Mouse (Mus musculus): Measurements from ENCODE around the gene Ttll11. TPM values are rescaled to one million over a fixed set of nuclear protein-coding genes. Genes with fewer than 3 reads are reported as not detected.

Gene Ttll11
- polyA plus RNA-seq, 1 experiment from 2014 or later, result 4.9 TPM

DNA sequence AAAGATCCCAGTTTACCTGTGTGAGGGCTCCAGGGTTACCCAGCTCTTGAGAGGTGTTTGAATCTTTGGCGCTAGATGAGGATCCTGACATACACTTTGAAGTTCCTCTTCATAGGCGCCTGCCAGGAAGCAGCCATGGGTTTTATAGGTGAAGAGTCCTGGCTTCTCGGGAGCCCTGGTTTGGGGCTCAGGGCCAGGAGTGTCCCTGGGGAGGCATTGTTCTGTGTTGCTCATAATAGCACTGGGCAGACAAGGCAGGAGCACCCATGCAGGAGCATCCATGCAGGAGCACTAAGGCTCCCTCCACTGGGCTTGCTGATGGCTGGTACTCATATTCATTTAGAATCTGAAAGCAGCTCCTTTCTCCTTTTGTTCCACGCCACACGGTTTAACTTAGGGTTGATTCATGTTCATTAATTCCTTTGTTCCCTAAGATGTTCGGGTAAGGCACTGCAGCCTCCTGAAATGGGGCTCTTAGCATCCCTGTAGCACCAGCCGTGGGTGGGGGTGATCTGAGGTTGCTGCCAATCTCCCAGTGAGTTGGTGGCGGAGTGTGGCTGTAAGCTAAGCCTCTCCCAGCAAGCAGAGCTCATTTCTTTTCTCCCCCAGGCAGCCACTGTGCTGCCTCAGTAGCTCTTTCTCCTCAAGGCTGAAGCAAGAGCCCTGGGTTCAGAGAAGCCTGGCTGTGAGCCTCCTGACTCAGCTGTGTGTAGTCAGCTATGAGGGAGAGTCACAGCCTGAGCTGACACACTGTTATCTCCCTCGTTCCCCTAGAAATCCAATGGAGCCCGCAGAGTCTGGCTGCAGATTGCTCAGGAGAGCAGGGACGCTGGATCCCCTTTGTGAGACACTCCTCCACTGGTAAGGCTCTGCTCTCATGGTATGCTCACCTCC is 133.9 kb downstream of the Ttll11 start:
- no peak overlapping the region for H3K4me2 ChIP-seq (ENCODE audit: low read length)
- H3K27me3 ChIP-seq (ENCODE audit: control insufficient read depth, insufficient read depth, low read depth, low read length), result no peaks in the 10 kb centered on the region
- H3K27ac ChIP-seq (ENCODE audit: low read length), result no peak overlapping the region
- H3K4me3 ChIP-seq (ENCODE audit: low read depth, low read length), result no peak overlapping the region
- 32% methylated on average over 11 of the region's 11 CpGs for WGBS
- peaks cover 25% of the 10 kb centered on the region for H3K4me1 ChIP-seq (ENCODE audit: control insufficient read depth, insufficient read depth, low read length)
- peak; percentile 8; the same call in 1 of the 2 replicates for ATAC-seq
- H3K9ac ChIP-seq (ENCODE audit: low read depth, low read length), result no peak overlapping the region
- H3K9me3 ChIP-seq (replicated peaks; ENCODE audit: control insufficient read depth, low read length, poor library complexity, severe bottlenecking), result no peaks in the 10 kb centered on the region
- H3K36me3 ChIP-seq (ENCODE audit: control insufficient read depth, insufficient read depth, low read length), result no peaks in the 10 kb centered on the region

DNA sequence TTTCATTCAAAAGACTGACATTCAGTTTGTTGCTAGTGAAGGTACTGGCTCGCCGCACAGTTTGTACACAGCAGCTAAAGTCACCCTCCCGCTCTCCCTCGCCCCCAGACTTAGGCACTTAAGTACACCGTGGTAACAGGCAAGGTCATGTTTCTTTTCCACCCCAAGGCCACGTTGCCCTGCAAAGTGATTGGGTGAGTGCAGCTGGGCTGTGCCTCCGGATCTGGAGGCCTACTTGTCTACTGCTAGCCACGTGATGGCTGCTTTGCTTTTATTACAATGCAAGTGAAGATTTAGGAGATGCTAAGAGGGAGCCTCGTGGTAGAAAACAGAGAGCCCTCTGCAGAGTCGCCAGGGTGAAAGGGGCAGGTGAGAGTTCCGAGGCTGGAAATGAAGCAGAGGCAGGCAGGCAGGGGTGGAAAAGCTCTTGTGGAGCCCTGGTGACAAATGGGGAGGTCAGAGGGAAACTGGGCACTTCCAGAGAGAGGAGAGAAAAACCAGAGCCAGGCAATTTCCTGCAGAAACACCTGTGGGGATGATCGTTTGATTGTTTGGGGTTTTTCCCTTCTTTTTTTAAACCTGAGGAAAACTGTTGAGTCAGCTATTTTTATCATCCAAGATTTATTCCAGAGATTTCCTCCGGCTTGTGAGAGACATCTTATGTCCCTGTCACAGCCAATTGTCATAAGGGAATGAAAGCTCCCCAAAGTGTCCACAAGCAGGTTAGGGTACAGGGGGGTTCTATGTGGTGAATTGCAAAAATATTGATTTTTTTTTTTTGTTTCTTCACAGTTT is 135.6 kb downstream of the Ttll11 start:
- no peaks in the 10 kb centered on the region for H3K9me3 ChIP-seq (replicated peaks; ENCODE audit: control insufficient read depth, low read length, poor library complexity, severe bottlenecking)
- no peak overlapping the region for H3K4me3 ChIP-seq (ENCODE audit: low read depth, low read length)
- H3K36me3 ChIP-seq (ENCODE audit: control insufficient read depth, insufficient read depth, low read length), result no peaks in the 10 kb centered on the region
- H3K4me1 ChIP-seq (ENCODE audit: control insufficient read depth, insufficient read depth, low read length), result peaks cover 19% of the 10 kb centered on the region
- H3K27me3 ChIP-seq (ENCODE audit: control insufficient read depth, insufficient read depth, low read depth, low read length), result no peaks in the 10 kb centered on the region
- 31% methylated on average over 13 of the region's 13 CpGs for WGBS
- no peak for ATAC-seq
- H3K4me2 ChIP-seq (ENCODE audit: low read length), result no peak overlapping the region
- H3K9ac ChIP-seq (ENCODE audit: low read depth, low read length), result no peak overlapping the region
- no peak overlapping the region for H3K27ac ChIP-seq (ENCODE audit: low read length)

DNA sequence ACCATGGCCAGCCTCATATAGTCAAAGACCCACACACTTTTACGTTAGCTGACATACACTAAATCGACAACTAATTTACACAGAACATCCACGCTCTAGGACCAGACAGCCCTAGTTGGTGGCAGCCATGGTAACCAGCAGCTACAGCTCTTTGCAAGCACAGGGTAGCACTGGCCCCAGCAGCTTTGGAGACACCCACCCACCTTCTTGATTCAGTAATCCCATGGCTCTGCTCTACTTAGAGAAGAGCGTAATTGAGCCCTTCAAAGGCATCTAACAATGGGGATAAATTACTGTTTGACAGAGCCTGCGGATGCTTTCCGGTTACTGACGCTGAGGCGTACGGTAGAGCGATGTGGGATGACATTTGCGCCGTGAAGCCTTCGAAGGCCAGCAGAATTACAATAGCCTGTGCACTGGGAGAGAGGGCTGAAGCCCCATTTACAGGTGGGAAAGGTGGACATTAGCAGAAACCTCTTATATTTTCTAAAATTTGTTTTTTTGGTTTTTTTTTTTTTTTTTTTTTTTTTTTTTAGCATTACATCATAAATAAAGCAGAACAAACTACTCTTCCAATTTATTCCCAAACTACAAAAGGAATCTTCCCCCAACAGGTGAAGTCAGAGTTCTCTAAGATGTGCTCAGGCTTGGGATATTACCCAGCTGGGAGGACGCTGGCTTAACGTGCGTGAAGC is 136.8 kb downstream of the Ttll11 start:
- peak; percentile 67; the same call in 1 of the 2 replicates for ATAC-seq
- WGBS, result 40% methylated on average over 16 of the region's 16 CpGs

DNA sequence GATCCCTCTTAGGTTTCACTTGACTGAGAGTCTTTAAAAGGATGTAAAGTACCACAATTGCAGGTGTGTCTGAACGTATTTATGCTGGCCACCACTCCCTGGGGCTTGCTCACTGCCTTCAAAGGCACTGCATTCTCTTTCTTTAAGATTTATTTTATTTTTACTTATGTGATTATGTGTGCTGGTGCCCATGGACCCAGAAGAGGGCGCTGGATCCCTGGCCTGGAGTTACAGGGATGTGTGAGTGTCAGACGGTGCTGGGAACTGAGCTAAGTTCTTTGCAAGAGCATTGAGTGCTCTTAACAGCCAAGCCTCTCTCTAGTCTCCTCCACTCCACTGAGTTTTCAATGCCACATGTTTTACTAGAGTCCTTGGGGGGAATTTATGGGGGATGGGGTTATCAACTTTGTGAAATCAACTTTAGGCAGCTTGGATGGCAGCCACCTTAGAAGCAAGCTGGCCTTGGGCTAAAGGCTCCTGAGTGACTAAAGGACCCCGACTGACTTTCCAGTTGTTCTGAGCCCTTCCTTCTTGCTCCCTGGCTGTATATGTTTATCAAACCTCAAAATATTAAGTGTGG is 137.8 kb downstream of the Ttll11 start:
- no peak overlapping the region for H3K9ac ChIP-seq (ENCODE audit: low read depth, low read length)
- H3K36me3 ChIP-seq (ENCODE audit: control insufficient read depth, insufficient read depth, low read length), result no peaks in the 10 kb centered on the region
- no peaks in the 10 kb centered on the region for H3K27me3 ChIP-seq (ENCODE audit: control insufficient read depth, insufficient read depth, low read depth, low read length)
- H3K9me3 ChIP-seq (replicated peaks; ENCODE audit: control insufficient read depth, low read length, poor library complexity, severe bottlenecking), result no peaks in the 10 kb centered on the region
- H3K4me3 ChIP-seq (ENCODE audit: low read depth, low read length), result no peak overlapping the region
- WGBS, result 64% methylated on average over 4 of the region's 4 CpGs
- H3K4me1 ChIP-seq (ENCODE audit: control insufficient read depth, insufficient read depth, low read length), result peaks cover 18% of the 10 kb centered on the region
- H3K27ac ChIP-seq (ENCODE audit: low read length), result no peak overlapping the region
- no peak overlapping the region for H3K4me2 ChIP-seq (ENCODE audit: low read length)
- no peak for ATAC-seq

More for the DNA sequence above, 136.8 kb downstream of the Ttll11 start:
- no peaks in the 10 kb centered on the region for H3K9me3 ChIP-seq (replicated peaks; ENCODE audit: control insufficient read depth, low read length, poor library complexity, severe bottlenecking)
- no peaks in the 10 kb centered on the region for H3K36me3 ChIP-seq (ENCODE audit: control insufficient read depth, insufficient read depth, low read length)
- no peak overlapping the region for H3K9ac ChIP-seq (ENCODE audit: low read depth, low read length)
- H3K27ac ChIP-seq (ENCODE audit: low read length), result 0 out of 2 replicates have a peak overlapping the region, but pooled peaks have one; percentile 20
- H3K4me2 ChIP-seq (ENCODE audit: low read length), result no peak overlapping the region
- no peak overlapping the region for H3K4me3 ChIP-seq (ENCODE audit: low read depth, low read length)
- H3K4me1 ChIP-seq (ENCODE audit: control insufficient read depth, insufficient read depth, low read length), result peaks cover 18% of the 10 kb centered on the region
- H3K27me3 ChIP-seq (ENCODE audit: control insufficient read depth, insufficient read depth, low read depth, low read length), result no peaks in the 10 kb centered on the region

DNA sequence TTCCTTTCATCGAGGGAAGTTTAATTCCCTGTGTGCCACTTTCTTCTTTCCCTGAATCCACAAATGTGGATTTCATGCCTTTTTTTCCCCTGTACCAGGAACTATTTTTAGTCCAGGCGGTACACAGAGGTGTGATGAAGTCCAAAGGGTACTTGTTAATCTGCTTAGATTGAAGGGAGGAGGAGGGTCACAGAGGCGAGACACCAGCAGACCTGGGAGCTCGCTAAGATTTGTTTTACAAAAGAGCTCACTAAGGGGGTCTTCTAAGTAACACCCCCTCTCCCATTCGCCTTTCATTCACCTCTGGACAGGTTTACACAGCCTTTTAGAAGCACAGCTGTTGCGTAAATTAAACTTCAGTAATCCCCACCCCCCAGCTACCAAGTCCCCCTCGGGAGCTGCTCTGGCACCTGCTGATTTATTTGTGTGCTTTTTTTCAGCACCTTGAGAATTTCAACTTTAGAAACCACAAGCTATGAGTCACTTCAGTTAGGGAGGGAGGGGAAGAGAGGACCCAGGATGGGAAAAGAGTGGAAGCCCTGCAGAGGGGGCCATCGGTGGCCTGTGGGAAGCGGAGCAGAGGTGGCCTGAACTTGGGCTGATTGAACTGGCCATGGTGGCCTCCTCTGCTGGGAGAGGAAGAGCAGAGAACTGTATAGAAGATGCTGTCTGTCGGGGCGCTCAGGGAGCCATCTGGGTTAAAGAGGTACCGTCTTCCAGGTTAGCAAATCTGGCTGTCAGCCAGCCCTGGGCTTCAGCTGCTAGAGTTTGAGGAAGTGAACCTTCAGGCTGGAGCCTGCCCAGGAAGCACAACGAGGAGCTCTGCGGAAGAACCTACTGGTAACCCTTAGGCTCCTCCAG is 138.5 kb downstream of the Ttll11 start:
- H3K4me1 ChIP-seq (ENCODE audit: control insufficient read depth, insufficient read depth, low read length), result peaks cover 18% of the 10 kb centered on the region
- no peak overlapping the region for H3K4me3 ChIP-seq (ENCODE audit: low read depth, low read length)
- H3K27me3 ChIP-seq (ENCODE audit: control insufficient read depth, insufficient read depth, low read depth, low read length), result no peaks in the 10 kb centered on the region
- H3K27ac ChIP-seq (ENCODE audit: low read length), result no peak overlapping the region
- H3K9ac ChIP-seq (ENCODE audit: low read depth, low read length), result no peak overlapping the region
- WGBS, result 22% methylated on average over 14 of the region's 14 CpGs
- H3K9me3 ChIP-seq (replicated peaks; ENCODE audit: control insufficient read depth, low read length, poor library complexity, severe bottlenecking), result no peaks in the 10 kb centered on the region
- no peak for ATAC-seq
- no peak overlapping the region for H3K4me2 ChIP-seq (ENCODE audit: low read length)
- no peaks in the 10 kb centered on the region for H3K36me3 ChIP-seq (ENCODE audit: control insufficient read depth, insufficient read depth, low read length)

DNA sequence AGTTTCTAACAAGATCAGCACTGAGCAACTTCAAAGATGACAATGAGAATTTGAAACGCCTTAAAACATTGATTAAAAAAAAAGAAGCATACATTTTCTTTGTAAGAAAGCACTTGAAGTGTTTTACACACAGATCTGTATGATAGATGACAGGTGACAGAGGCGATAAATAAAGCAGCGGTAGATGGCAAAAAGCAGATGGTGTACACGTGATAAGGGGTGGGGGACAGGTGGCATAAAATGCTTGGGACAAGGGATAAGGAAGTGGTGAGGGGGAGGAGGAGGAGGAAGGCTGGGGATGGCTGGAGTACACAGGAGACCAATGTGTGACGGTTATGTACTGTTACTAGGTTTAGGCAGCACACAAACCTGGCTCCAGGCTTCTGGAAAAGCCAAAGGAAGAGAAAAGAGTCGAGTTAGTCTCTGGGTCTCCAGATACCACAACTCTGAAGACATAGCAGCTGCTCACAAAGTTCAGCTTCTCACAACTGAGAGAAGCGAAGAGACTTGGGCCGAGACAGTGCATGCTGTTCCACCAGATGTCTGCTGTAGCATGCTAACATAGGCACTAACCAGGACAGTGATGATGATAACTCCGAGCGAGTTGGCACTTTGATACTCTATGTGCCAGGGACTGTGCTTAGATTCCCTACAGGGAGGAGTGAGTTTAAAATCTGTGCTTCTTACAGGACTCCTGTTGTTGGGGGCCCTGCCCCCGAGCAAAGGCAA is 140.8 kb downstream of the Ttll11 start:
- H3K27me3 ChIP-seq (ENCODE audit: control insufficient read depth, insufficient read depth, low read depth, low read length), result no peaks in the 10 kb centered on the region
- no peak for ATAC-seq
- no peak overlapping the region for H3K4me3 ChIP-seq (ENCODE audit: low read depth, low read length)
- H3K4me2 ChIP-seq (ENCODE audit: low read length), result no peak overlapping the region
- H3K9me3 ChIP-seq (replicated peaks; ENCODE audit: control insufficient read depth, low read length, poor library complexity, severe bottlenecking), result no peaks in the 10 kb centered on the region
- H3K27ac ChIP-seq (ENCODE audit: low read length), result no peak overlapping the region
- no peaks in the 10 kb centered on the region for H3K36me3 ChIP-seq (ENCODE audit: control insufficient read depth, insufficient read depth, low read length)
- WGBS, result 83% methylated on average over 11 of the region's 11 CpGs
- peaks cover 11% of the 10 kb centered on the region for H3K4me1 ChIP-seq (ENCODE audit: control insufficient read depth, insufficient read depth, low read length)
- no peak overlapping the region for H3K9ac ChIP-seq (ENCODE audit: low read depth, low read length)

DNA sequence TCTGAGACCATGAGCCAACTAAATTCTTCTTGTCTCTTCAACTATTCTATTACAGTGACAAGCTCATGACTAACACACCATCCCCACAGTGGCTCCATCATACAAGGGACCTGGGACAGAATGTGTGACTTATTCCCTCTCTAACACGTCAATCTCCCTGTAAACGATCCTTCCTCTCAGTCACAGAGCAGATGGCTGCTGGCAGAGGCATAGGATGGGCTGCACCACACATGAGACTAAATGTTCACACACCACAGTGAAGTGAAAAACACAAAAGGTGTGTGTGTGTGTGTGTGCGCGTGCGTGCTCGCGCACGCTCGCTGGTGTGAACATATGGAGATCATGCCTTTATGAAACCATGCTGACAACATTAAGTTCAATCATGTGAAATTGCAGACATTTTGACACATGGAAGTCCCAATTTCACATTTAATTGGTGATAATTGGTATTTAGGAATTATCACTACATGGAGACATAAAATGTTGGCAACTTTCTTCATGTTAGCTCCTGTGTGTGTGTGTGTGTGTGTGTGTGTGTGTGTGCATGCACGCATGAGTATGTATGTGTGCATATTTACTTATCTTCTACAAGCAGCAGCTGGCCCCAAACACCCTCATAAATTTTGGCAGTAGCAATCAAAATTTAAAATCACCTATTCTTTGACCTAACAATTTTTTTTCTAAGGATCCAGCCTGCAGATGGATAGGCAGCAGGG is 145.4 kb downstream of the Ttll11 start:
- 97% methylated on average over 10 of the region's 10 CpGs for WGBS
- no peaks in the 10 kb centered on the region for H3K9me3 ChIP-seq (replicated peaks; ENCODE audit: control insufficient read depth, low read length, poor library complexity, severe bottlenecking)
- no peak overlapping the region for H3K9ac ChIP-seq (ENCODE audit: low read depth, low read length)
- H3K4me1 ChIP-seq (ENCODE audit: control insufficient read depth, insufficient read depth, low read length), result no peaks in the 10 kb centered on the region
- no peak overlapping the region for H3K27ac ChIP-seq (ENCODE audit: low read length)
- H3K36me3 ChIP-seq (ENCODE audit: control insufficient read depth, insufficient read depth, low read length), result no peaks in the 10 kb centered on the region
- no peak overlapping the region for H3K4me2 ChIP-seq (ENCODE audit: low read length)
- no peak for ATAC-seq
- H3K27me3 ChIP-seq (ENCODE audit: control insufficient read depth, insufficient read depth, low read depth, low read length), result no peaks in the 10 kb centered on the region
- no peak overlapping the region for H3K4me3 ChIP-seq (ENCODE audit: low read depth, low read length)

Data from midbrain, embryonic 16.5 days (tissue).